In the genomic region with DNA sequence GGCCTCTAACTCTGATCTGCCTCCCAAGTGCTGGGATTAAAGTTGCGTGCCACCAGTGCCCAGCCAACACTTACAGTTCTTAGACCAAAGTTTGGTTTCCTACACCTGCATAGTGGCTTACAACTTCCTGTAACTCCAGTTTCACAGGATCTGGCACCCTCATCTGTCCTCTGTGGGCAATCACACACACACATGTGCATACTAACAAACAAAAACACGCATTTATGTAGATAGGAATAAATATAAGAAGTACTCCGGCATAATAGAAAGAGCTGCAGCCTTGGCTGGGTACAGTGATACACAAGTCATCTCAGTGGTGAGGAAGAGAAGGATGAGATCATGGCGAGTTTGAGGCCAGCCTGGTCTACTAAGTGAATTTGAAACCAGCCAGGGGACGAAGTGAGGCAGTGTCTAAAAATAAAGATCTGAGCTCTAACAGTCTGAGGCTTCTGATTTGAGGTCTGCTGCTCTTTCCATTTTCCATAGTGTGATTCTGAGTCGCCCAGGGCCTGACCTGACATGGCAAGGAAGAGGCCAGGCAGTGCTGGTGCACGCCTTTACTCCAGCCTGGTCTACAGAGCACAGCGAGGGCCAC, we compare ENCODE assay signal across 18 mouse cellular contexts. TPM values are rescaled to one million over a fixed set of nuclear protein-coding genes. Genes with fewer than 3 reads are reported as not detected.
DNase-seq lines count a peak whose midpoint lies in the region; ATAC-seq and TF ChIP-seq lines count a peak whose summit lies in the region.
"Had no signal": no experiment of that assay in that cellular context is flagged by ENCODE, and none has a peak within 500 bp of the region (broad histone marks: within the 10 kb centered on the region; RNA-seq: fewer than 3 reads in every experiment).

No protein-coding gene starts in this region.

- peak overlapping the region; percentile 26; the same call in 1 of the 2 replicates for H3K27ac ChIP-seq in thymus, adult 2 months (ENCODE audit: control insufficient read depth, insufficient read depth, low read length)
- peak overlapping the region; percentile 97; the same call in 1 of the 2 replicates for H3K27ac ChIP-seq in stomach, postnatal 0 days (replicated peaks)
- H3K27ac ChIP-seq: forebrain, embryonic 15.5 days; hindbrain, embryonic 12.5 days; lung, embryonic 15.5 days had no signal

- H3K4me2 ChIP-seq in stomach, postnatal 0 days (replicated peaks; ENCODE audit: low read depth) = no peak overlapping the region
- H3K4me2 ChIP-seq: forebrain, embryonic 15.5 days; hindbrain, embryonic 12.5 days; lung, embryonic 15.5 days had no signal

- no peak overlapping the region for H3K9ac ChIP-seq in stomach, postnatal 0 days (ENCODE audit: low read length)
- H3K9ac ChIP-seq: forebrain, embryonic 15.5 days; hindbrain, embryonic 12.5 days; lung, embryonic 15.5 days had no signal

- no peak for TF ChIP-seq EP300 in stomach, postnatal 0 days (optimal IDR thresholded peaks at IDR 0.05)

- TF ChIP-seq POLR2A in thymus, adult 2 months (IDR thresholded peaks at IDR 0.05; ENCODE audit: control insufficient read depth, extremely low read depth, insufficient read depth, low read length, poor library complexity) = no peak

- no peaks in the 10 kb centered on the region for H3K27me3 ChIP-seq in thymus, adult 2 months (ENCODE audit: control insufficient read depth, insufficient read depth, low read length)
- H3K27me3 ChIP-seq in stomach, postnatal 0 days (ENCODE audit: control insufficient read depth, insufficient read depth, low read length) = no peaks in the 10 kb centered on the region
- H3K27me3 ChIP-seq: forebrain, embryonic 15.5 days; hindbrain, embryonic 12.5 days; lung, embryonic 15.5 days; Patski had no signal

- no peak for ATAC-seq in stomach, postnatal 0 days (ENCODE audit: low FRiP score, low TSS enrichment)
- ATAC-seq: forebrain, embryonic 15.5 days; midbrain, embryonic 16.5 days; Patski had no signal

- no peaks in the 10 kb centered on the region for H3K9me3 ChIP-seq in stomach, postnatal 0 days (ENCODE audit: control insufficient read depth, low read length)
- H3K9me3 ChIP-seq: forebrain, embryonic 15.5 days; hindbrain, embryonic 12.5 days; lung, embryonic 15.5 days had no signal

- no peak overlapping the region for H3K4me3 ChIP-seq in thymus, adult 2 months (ENCODE audit: control insufficient read depth, insufficient read depth, low read length)
- no peak overlapping the region for H3K4me3 ChIP-seq in stomach, postnatal 0 days (ENCODE audit: low read depth, low read length)
- H3K4me3 ChIP-seq: forebrain, embryonic 15.5 days; hindbrain, embryonic 12.5 days; lung, embryonic 15.5 days had no signal

- peaks cover 32% of the 10 kb centered on the region for H3K4me1 ChIP-seq in thymus, adult 2 months (replicated peaks; ENCODE audit: control insufficient read depth, insufficient read depth, low read length)
- H3K4me1 ChIP-seq in stomach, postnatal 0 days (replicated peaks; ENCODE audit: control insufficient read depth, insufficient read depth) = peaks cover 5% of the 10 kb centered on the region; the same call in 1 of the 2 replicates

- WGBS in thymus, adult 2 months = 65% methylated on average over 8 of the region's 8 CpGs
- WGBS in stomach, postnatal 0 days = 82% methylated on average over 8 of the region's 8 CpGs

- peak; percentile 89 for DNase-seq in heart, adult 11 months
- DNase-seq in heart, adult 9 months (ENCODE audit: low spot score in 2 of 2) = no peak
- peak; percentile 45 for DNase-seq in thymus, adult 2 months
- DNase-seq in thymus, postnatal 10 days (ENCODE audit: low spot score in 2 of 2) = no peak
- peak; percentile 58 for DNase-seq in induced T-regulatory cell, adult 2 months (ENCODE audit: low read depth)
- DNase-seq in stomach, postnatal 0 days (ENCODE audit: low spot score) = no peak
- DNase-seq in frontal cortex, postnatal 25 days (ENCODE audit: low spot score in 2 of 2) = no peak
- no peak for DNase-seq in layer of hippocampus, adult 11-12 months (ENCODE audit: low spot score)
- DNase-seq: cerebellum, adult 2 months; embryo, embryonic 11 days; kidney, adult 18-20 months; kidney, postnatal 4 days; right cerebral cortex, postnatal 4 days had no signal

- H3K36me3 ChIP-seq in thymus, adult 2 months (ENCODE audit: control insufficient read depth, insufficient read depth, low read length) = peaks cover 35% of the 10 kb centered on the region
- H3K36me3 ChIP-seq in stomach, postnatal 0 days (ENCODE audit: control insufficient read depth, insufficient read depth, low read length) = peaks cover 9% of the 10 kb centered on the region; the same call in 1 of the 2 replicates

- TF ChIP-seq CTCF in thymus, adult 2 months (IDR thresholded peaks at IDR 0.05; ENCODE audit: borderline replicate concordance, control insufficient read depth, extremely low read depth, insufficient read depth, low read length, poor library complexity) = no peak
- TF ChIP-seq CTCF in stomach, postnatal 0 days (IDR thresholded peaks at IDR 0.05; ENCODE audit: low read depth) = peak; percentile 27; the same call in 1 of the 2 replicates

RNA-seq across cellular contexts. Expression of a gene that starts 29.4 kb away (rescaled TPM):
- 0.90 and 1.1 TPM in 2 replicates for polyA plus RNA-seq in thymus, adult 2 months (2012; rRNA removed)
- 5.3 and 6.5 TPM in 2 replicates for polyA plus RNA-seq in stomach, postnatal 0 days (2015; fragmentation: Nextera tagmentation; extraction: Ambion mirVana)

RNA-seq across cellular contexts. Expression of a gene that starts 29.8 kb away (rescaled TPM):
- polyA plus RNA-seq in thymus, adult 2 months (2012; rRNA removed) = 0.15 TPM in 1 of 2 replicates, not detected in the other
- 0.11 and 0.19 TPM in 2 replicates for polyA plus RNA-seq in stomach, postnatal 0 days (2015; fragmentation: Nextera tagmentation; extraction: Ambion mirVana)

RNA-seq across cellular contexts. Expression of a gene that starts 52.2 kb away (rescaled TPM):
- 163 and 186 TPM in 2 replicates for polyA plus RNA-seq in thymus, adult 2 months (2012; rRNA removed)
- 71.4 and 84.2 TPM in 2 replicates for polyA plus RNA-seq in stomach, postnatal 0 days (2015; fragmentation: Nextera tagmentation; extraction: Ambion mirVana)

RNA-seq across cellular contexts. Expression of a gene that starts 58.1 kb away (rescaled TPM):
- 2.8 and 4.6 TPM in 2 replicates for polyA plus RNA-seq in thymus, adult 2 months (2012; rRNA removed)
- polyA plus RNA-seq in stomach, postnatal 0 days (2015; fragmentation: Nextera tagmentation; extraction: Ambion mirVana) = 17.6 and 21.5 TPM in 2 replicates

Comparison
In these comparisons a context has a peak if more than half of its experiments do, and no peak if none do; other contexts are left out.
1. DNase-seq: peak in heart, adult 11 months (single experiment), thymus, adult 2 months (single experiment) and induced T-regulatory cell, adult 2 months (single experiment); none in heart, adult 9 months (0 of 2), thymus, postnatal 10 days (0 of 2), stomach, postnatal 0 days (single experiment), frontal cortex, postnatal 25 days (0 of 2) and layer of hippocampus, adult 11-12 months (single experiment).